16 mouse cellular contexts compared by ENCODE assay signal in genomic region chr7:145122471-145122870, GRCm38 (mm10).
DNase-seq lines count a peak whose midpoint lies in the region; ATAC-seq and TF ChIP-seq lines count a peak whose summit lies in the region.
"Had no signal": no experiment of that assay in that cellular context is flagged by ENCODE, and none has a peak within 500 bp of the region (broad histone marks: within the 10 kb centered on the region; RNA-seq: fewer than 3 reads in every experiment).

No protein-coding gene starts in this region.

- WGBS in kidney, adult 2 months: 70% methylated on average over 2 of the region's 2 CpGs
- WGBS in kidney, embryonic 15.5 days: 90% methylated on average over 2 of the region's 2 CpGs

- TF ChIP-seq POLR2A in kidney, adult 2 months (IDR thresholded peaks at IDR 0.05; ENCODE audit: low read depth, low read length): no peak

- no peak for ATAC-seq in kidney, embryonic 15.5 days (replicated peaks; ENCODE audit: low FRiP score)
- ATAC-seq: intestine, embryonic 15.5 days had no signal

- H3K4me3 ChIP-seq in kidney, adult 2 months (ENCODE audit: insufficient read depth, low read depth, low read length): no peak overlapping the region
- no peak overlapping the region for H3K4me3 ChIP-seq in kidney, embryonic 15.5 days (replicated peaks)
- H3K4me3 ChIP-seq: intestine, embryonic 15.5 days; midbrain, embryonic 12.5 days; neural tube, embryonic 12.5 days had no signal

- no peak overlapping the region for H3K9ac ChIP-seq in kidney, embryonic 15.5 days
- H3K9ac ChIP-seq: intestine, embryonic 15.5 days; midbrain, embryonic 12.5 days; neural tube, embryonic 12.5 days had no signal

- peak; percentile 29 to 33 for DNase-seq in cerebellum, postnatal 10 days
- DNase-seq in cerebellum, adult 18-20 months: no peak
- peak; percentile 72 for DNase-seq in kidney, adult 2 months
- DNase-seq in 3T3-L1 (ENCODE audit: low read depth, low spot score): peak; percentile 23
- DNase-seq in heart, postnatal 10 days: peak; percentile 69 to 71
- no peak for DNase-seq in thymus, postnatal 25 days
- no peak for DNase-seq in urinary bladder, adult 2 months (ENCODE audit: low spot score)
- DNase-seq: cerebellum, postnatal 36 days; gastrocnemius, postnatal 14 days; right cerebral cortex, adult 18-20 months; thymus, postnatal 14 days had no signal

- intact Hi-C loops in heart, postnatal 10 days (cut with DNase I): no loop called here

- H3K27me3 ChIP-seq in kidney, adult 2 months (replicated peaks; ENCODE audit: control insufficient read depth, insufficient read depth, low read length): no peaks in the 10 kb centered on the region
- H3K27me3 ChIP-seq in kidney, embryonic 15.5 days: no peaks in the 10 kb centered on the region
- H3K27me3 ChIP-seq: intestine, embryonic 15.5 days; neural tube, embryonic 12.5 days had no signal

- TF ChIP-seq CTCF in kidney, adult 2 months (conservative IDR thresholded peaks at IDR 0.05; ENCODE audit: insufficient read depth, insufficient read length, low read depth, low read length): no peak

- H3K36me3 ChIP-seq in kidney, adult 2 months (ENCODE audit: control insufficient read depth, insufficient read depth, low read length): no peaks in the 10 kb centered on the region
- H3K36me3 ChIP-seq in kidney, embryonic 15.5 days: no peaks in the 10 kb centered on the region
- H3K36me3 ChIP-seq: intestine, embryonic 15.5 days; midbrain, embryonic 12.5 days; neural tube, embryonic 12.5 days had no signal

- no peak overlapping the region for H3K4me2 ChIP-seq in kidney, embryonic 15.5 days
- H3K4me2 ChIP-seq: intestine, embryonic 15.5 days; liver, embryonic 11.5 days; midbrain, embryonic 12.5 days; neural tube, embryonic 12.5 days had no signal

- H3K9me3 ChIP-seq in kidney, embryonic 15.5 days (replicated peaks): no peaks in the 10 kb centered on the region
- H3K9me3 ChIP-seq: intestine, embryonic 15.5 days; midbrain, embryonic 12.5 days; neural tube, embryonic 12.5 days had no signal

- no peak overlapping the region for H3K27ac ChIP-seq in kidney, adult 2 months (ENCODE audit: insufficient read depth, low read depth, low read length)
- H3K27ac ChIP-seq in kidney, embryonic 15.5 days: no peak overlapping the region
- H3K27ac ChIP-seq: intestine, embryonic 15.5 days; midbrain, embryonic 12.5 days; neural tube, embryonic 12.5 days had no signal

- H3K4me1 ChIP-seq in kidney, adult 2 months (ENCODE audit: control insufficient read depth, insufficient read depth, low read length): peaks cover 14% of the 10 kb centered on the region
- peaks cover 26% of the 10 kb centered on the region for H3K4me1 ChIP-seq in kidney, embryonic 15.5 days

Comparison
In these comparisons a context has a peak if more than half of its experiments do, and no peak if none do; other contexts are left out.
1. DNase-seq: peak in cerebellum, postnatal 10 days (2 of 2), kidney, adult 2 months (single experiment), 3T3-L1 (single experiment) and heart, postnatal 10 days (2 of 2); none in cerebellum, adult 18-20 months (0 of 2), thymus, postnatal 25 days (single experiment) and urinary bladder, adult 2 months (single experiment).